Mouse (Mus musculus) G1E (cell line): ENCODE results near the gene Ctla2b.
"Not testable (repeated sequence)": the region's sequence is repeated elsewhere in the genome, so short reads cannot be mapped to it uniquely, and the experiment has no call there.

Experiments used
- CTCF ChIP-seq: IDR thresholded peaks from 2 replicates; pipeline ENCODE4 v1.5.1; 2012; ENCODE audit warnings: low read depth, low read length, inconsistent platforms, mixed read lengths
- GATA1 ChIP-seq: IDR thresholded peaks from 2 replicates; pipeline ENCODE4 v1.6.1; 2012; ENCODE audit warnings: borderline replicate concordance, low read length, inconsistent platforms, mixed read lengths
- POLR2AphosphoS5 ChIP-seq: IDR thresholded peaks from 2 replicates; pipeline ENCODE4 v1.6.1; 2012; ENCODE audit warnings: low read depth, low read length, inconsistent platforms; ENCODE audit not compliant: insufficient replicate concordance
- TAL1 ChIP-seq: conservative IDR thresholded peaks from 2 replicates; pipeline ENCODE4 v1.6.1; 2012; ENCODE audit warnings: low read depth, low read length, inconsistent platforms, mixed read lengths

DNA sequence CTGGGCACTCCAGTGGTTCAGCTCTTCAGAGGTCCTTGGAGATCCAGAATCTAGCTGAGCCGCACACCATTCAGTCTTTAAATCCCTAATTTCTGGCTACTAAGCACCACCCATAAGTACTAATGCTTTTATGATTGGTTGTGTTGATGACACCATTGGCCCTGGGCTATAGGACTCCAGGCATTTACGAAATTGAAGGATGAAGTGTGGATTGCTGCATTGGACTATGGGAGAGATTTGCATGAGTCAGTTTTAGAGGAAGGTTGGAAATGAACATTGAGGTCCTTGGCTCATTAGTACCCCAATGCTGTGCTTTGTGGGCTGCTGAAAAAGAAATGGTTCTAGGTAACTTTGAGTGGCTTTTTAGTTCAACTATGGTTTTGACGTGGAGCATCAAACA lies 44.6 kb upstream of the Ctla2b start, which contains the start of gene Tpbpa:
- not testable (repeated sequence) for TF ChIP-seq CTCF, POLR2AphosphoS5, GATA1, TAL1
